Mouse (Mus musculus) embryonic facial prominence, embryonic 14.5 days (tissue): Measurements from ENCODE around the gene Coro1b. TPM values are rescaled to one million over a fixed set of nuclear protein-coding genes. Genes with fewer than 3 reads are reported as not detected.

Experiments used
- ATAC-seq: fragments of 200-750 bp; cut with Nextera tagmentation; 2 replicates; pipeline ENCODE4 v1.8.0; 2017; ENCODE audit warnings: low read depth, moderate number of reproducible peaks, moderate TSS enrichment
- DNase-seq: peaks from one replicate; pipeline ENCODE4 v3.0.0-alpha.2; 2015; ENCODE audit warnings: low spot score
- H3K27ac ChIP-seq: fragments of 300-500 bp; sonication (generic); replicated peaks from 2 replicates; pipeline ENCODE4 v1.5.1; 2014; ENCODE audit warnings: low read depth, mild to moderate bottlenecking, low read length, moderate library complexity
- H3K27me3 ChIP-seq: fragments of 300-500 bp; sonication (generic); replicated peaks from 2 replicates; pipeline ENCODE4 v1.6.1; 2014; ENCODE audit warnings: low read length; ENCODE audit not compliant: control insufficient read depth, insufficient read depth
- H3K36me3 ChIP-seq: fragments of 300-500 bp; sonication (generic); 2 replicates; pipeline ENCODE4 v1.6.1; 2014; ENCODE audit warnings: low read length, mixed read lengths; ENCODE audit not compliant: control insufficient read depth, insufficient read depth
- H3K4me1 ChIP-seq: fragments of 300-500 bp; sonication (generic); 2 replicates; pipeline ENCODE4 v1.6.1; 2014; ENCODE audit warnings: antibody characterized with exemption, low read length; ENCODE audit not compliant: control insufficient read depth, insufficient read depth
- H3K4me2 ChIP-seq: fragments of 300-500 bp; sonication (generic); 2 replicates; pipeline ENCODE4 v1.6.1; 2014; ENCODE audit warnings: low read depth, mild to moderate bottlenecking, low read length, moderate library complexity, mixed read lengths
- H3K4me3 ChIP-seq: fragments of 300-500 bp; sonication (generic); 2 replicates; pipeline ENCODE4 v1.5.1; 2014; ENCODE audit warnings: low read depth, mild to moderate bottlenecking, low read length
- H3K9ac ChIP-seq: fragments of 300-500 bp; sonication (generic); 2 replicates; pipeline ENCODE4 v1.6.1; 2014; ENCODE audit warnings: low read depth, mild to moderate bottlenecking, low read length, moderate library complexity, mixed read lengths
- H3K9me3 ChIP-seq: fragments of 300-500 bp; sonication (generic); 2 replicates; pipeline ENCODE4 v1.6.1; 2016; ENCODE audit warnings: low read length; ENCODE audit not compliant: control insufficient read depth
- WGBS: fragments of 180-500 bp; shearing (Covaris S2); extraction: QIAGEN DNeasy Blood & Tissue Kit; methylation state at CpG from one replicate; pipeline ENCODE4 v1.1.7; 2014; 5-methylcytosine and 5-hydroxymethylcytosine counted together
- polyA plus RNA-seq: library from polyadenylated mRNA; unstranded; fragments of >200 nt; fragmentation: Nextera tagmentation; extraction: Ambion mirVana; gene quantifications from 2 replicates; pipeline ENCODE4 v1.2.1, GENCODE M21; 2014

The Coro1b gene
- polyA plus RNA-seq, 1 experiment from 2014 or later = 139 TPM

DNA sequence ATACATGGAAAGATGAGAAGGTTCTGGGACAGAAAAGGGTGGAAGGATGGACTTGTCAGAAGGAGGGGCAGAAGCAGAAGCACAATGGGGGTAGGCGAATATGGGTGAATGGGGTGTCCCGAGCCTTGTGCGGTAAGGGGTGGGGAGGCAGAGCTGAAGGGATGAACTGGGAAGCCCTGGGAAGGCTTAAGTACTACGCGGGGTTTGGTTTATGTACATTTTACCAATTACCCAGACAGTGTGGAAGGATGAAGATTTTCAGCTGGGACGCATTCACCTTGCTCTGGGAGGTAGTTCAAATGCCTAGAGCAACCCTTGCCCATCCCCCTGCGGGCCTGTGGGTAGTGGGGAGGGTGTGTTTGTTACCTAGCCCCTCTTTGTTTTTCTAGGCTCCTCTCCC lies 53.7 kb downstream of the Coro1b start:
- no peak for ATAC-seq
- no peak for DNase-seq
- Histone ChIP-seq H3K4me1 (peaks cover 14% of the 10 kb centered on the region), H3K4me2 (peak overlapping the region; percentile 92), H3K27ac (no peak overlapping the region), H3K9me3 (no peaks in the 10 kb centered on the region), H3K27me3 (no peaks in the 10 kb centered on the region), H3K4me3 (peak overlapping the region; percentile 61), H3K36me3 (peaks cover 31% of the 10 kb centered on the region), H3K9ac (peak overlapping the region; percentile 74)
- WGBS = 21% methylated on average over 7 of the region's 7 CpGs

DNA sequence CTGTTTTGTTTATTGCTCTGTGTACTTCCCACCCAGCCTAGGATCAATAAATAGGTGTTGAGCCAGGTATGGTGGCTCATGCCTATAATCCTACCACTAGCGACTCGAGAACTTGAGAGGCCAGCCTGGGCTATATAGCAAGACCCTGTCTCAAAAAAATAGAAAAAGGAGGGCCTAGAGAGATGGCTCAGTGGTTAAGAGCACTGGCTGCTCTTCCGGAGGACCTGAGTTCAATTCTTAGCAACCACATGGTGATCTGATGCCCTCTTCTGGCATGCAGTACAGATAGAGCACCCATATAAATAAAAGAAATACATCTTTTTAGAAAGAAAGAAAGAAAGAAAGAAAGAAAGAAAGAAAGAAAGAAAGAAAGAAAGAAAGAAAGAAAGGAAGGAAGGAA lies 54.7 kb downstream of the Coro1b start:
- no peaks in the 10 kb centered on the region for H3K9me3 ChIP-seq
- no peaks in the 10 kb centered on the region for H3K27me3 ChIP-seq
- ATAC-seq = no peak
- WGBS = 61% methylated on average over 3 of the region's 3 CpGs
- H3K4me1 ChIP-seq = peaks cover 14% of the 10 kb centered on the region
- H3K27ac ChIP-seq = no peak overlapping the region
- peaks cover 22% of the 10 kb centered on the region for H3K36me3 ChIP-seq
- H3K9ac ChIP-seq = no peak overlapping the region
- no peak overlapping the region for H3K4me2 ChIP-seq
- no peak overlapping the region for H3K4me3 ChIP-seq
- DNase-seq = no peak

Other genes with a start within 250 kb of the Coro1b start
- 33.6 and 36.5 TPM in 2 replicates for gene Tcirg1, start 241.5 kb upstream of the Coro1b start, polyA plus RNA-seq
- gene Ndufs8, start 235.8 kb upstream of the Coro1b start, polyA plus RNA-seq = 297 and 302 TPM in 2 replicates
- 4.6 and 4.8 TPM in 2 replicates for gene Aldh3b1, start 218.8 kb upstream of the Coro1b start, polyA plus RNA-seq
- 21.3 and 24.5 TPM in 2 replicates for gene Unc93b1, start 213.4 kb upstream of the Coro1b start, polyA plus RNA-seq
- gene Aldh3b3, start 190.0 kb upstream of the Coro1b start, polyA plus RNA-seq = 0.18 and 0.24 TPM in 2 replicates
- 9.2 and 11.8 TPM in 2 replicates for gene Aldh3b2, start 176.3 kb upstream of the Coro1b start, polyA plus RNA-seq
- gene Acy3, start 162.0 kb upstream of the Coro1b start, polyA plus RNA-seq = 8.2 and 8.5 TPM in 2 replicates
- gene Tbx10, start 155.9 kb upstream of the Coro1b start, polyA plus RNA-seq = 0.10 TPM in 1 of 2 replicates, not detected in the other
- gene Nudt8, start 148.0 kb upstream of the Coro1b start, polyA plus RNA-seq = 25.8 and 29.5 TPM in 2 replicates
- 1.4 and 1.6 TPM in 2 replicates for gene Gm49405, start 148.0 kb upstream of the Coro1b start, polyA plus RNA-seq
- 2.5 and 3.4 TPM in 2 replicates for gene Doc2g, start 145.3 kb upstream of the Coro1b start, polyA plus RNA-seq
- 188 and 199 TPM in 2 replicates for gene Ndufv1, start 135.8 kb upstream of the Coro1b start, polyA plus RNA-seq
- gene Gstp1, start 110.6 kb upstream of the Coro1b start, polyA plus RNA-seq = 483 and 496 TPM in 2 replicates
- 1.2 and 4.5 TPM in 2 replicates for gene Gstp2, start 102.6 kb upstream of the Coro1b start, polyA plus RNA-seq
- 0.35 TPM in 1 of 2 replicates, not detected in the other for gene Gstp3, start 89.0 kb upstream of the Coro1b start, polyA plus RNA-seq
- gene Cabp2, start 67.0 kb upstream of the Coro1b start, polyA plus RNA-seq = not detected in 2 replicates
- 66.1 and 68.6 TPM in 2 replicates for gene Cdk2ap2, start 51.4 kb upstream of the Coro1b start, polyA plus RNA-seq
- gene Pitpnm1, start 48.6 kb upstream of the Coro1b start, polyA plus RNA-seq = 5.6 and 6.6 TPM in 2 replicates
- gene Aip, start 22.8 kb upstream of the Coro1b start, polyA plus RNA-seq = 81.9 and 88.6 TPM in 2 replicates
- 0.08 TPM in 1 of 2 replicates, not detected in the other for gene Gpr152, start 8.8 kb upstream of the Coro1b start, polyA plus RNA-seq
- gene Cabp4, start 4.6 kb upstream of the Coro1b start, polyA plus RNA-seq = 0.12 TPM in 1 of 2 replicates, not detected in the other
- 5.1 and 6.7 TPM in 2 replicates for gene Ptprcap, start 5.0 kb downstream of the Coro1b start, polyA plus RNA-seq
- gene Rps6kb2, start 14.7 kb downstream of the Coro1b start, polyA plus RNA-seq = 34.1 and 43.2 TPM in 2 replicates
- 4.3 and 5.3 TPM in 2 replicates for gene Carns1, start 26.9 kb downstream of the Coro1b start, polyA plus RNA-seq
- 3.6 and 3.8 TPM in 2 replicates for gene Tbc1d10c, start 42.7 kb downstream of the Coro1b start, polyA plus RNA-seq
- 744 and 800 TPM in 2 replicates for gene Ppp1ca, start 43.4 kb downstream of the Coro1b start, polyA plus RNA-seq
- 28.9 and 32.4 TPM in 2 replicates for gene Rad9a, start 53.0 kb downstream of the Coro1b start, polyA plus RNA-seq
- gene Clcf1, start 65.6 kb downstream of the Coro1b start, polyA plus RNA-seq = 6.0 and 6.3 TPM in 2 replicates
- not detected in 2 replicates for gene AC109138.7, start 65.7 kb downstream of the Coro1b start, polyA plus RNA-seq
- 28.1 and 31.3 TPM in 2 replicates for gene Pold4, start 83.3 kb downstream of the Coro1b start, polyA plus RNA-seq
- gene Ssh3, start 120.6 kb downstream of the Coro1b start, polyA plus RNA-seq = 16.3 and 16.6 TPM in 2 replicates
- gene Ankrd13d, start 134.5 kb downstream of the Coro1b start, polyA plus RNA-seq = 7.6 and 9.0 TPM in 2 replicates
- 17.0 and 18.9 TPM in 2 replicates for gene Grk2, start 157.6 kb downstream of the Coro1b start, polyA plus RNA-seq
- 48.3 and 52.6 TPM in 2 replicates for gene Kdm2a, start 249.7 kb downstream of the Coro1b start, polyA plus RNA-seq